Mouse (Mus musculus) kidney, adult 2 months (tissue): ENCODE data around the gene RPS10-NUDT3.

Source experiments
- CTCF ChIP-seq: fragments of 200-500 bp; conservative IDR thresholded peaks from 2 replicates; pipeline ENCODE4 v1.5.1; 2011; ENCODE audit warnings: low read depth, mild to moderate bottlenecking, control low read depth, low read length, moderate library complexity, mixed read lengths; ENCODE audit not compliant: insufficient read depth, insufficient read length
- POLR2A ChIP-seq: fragments of 200-500 bp; IDR thresholded peaks from one replicate; pipeline ENCODE4 v1.6.1; 2011; ENCODE audit warnings: low read depth, low read length, control low read depth

DNA sequence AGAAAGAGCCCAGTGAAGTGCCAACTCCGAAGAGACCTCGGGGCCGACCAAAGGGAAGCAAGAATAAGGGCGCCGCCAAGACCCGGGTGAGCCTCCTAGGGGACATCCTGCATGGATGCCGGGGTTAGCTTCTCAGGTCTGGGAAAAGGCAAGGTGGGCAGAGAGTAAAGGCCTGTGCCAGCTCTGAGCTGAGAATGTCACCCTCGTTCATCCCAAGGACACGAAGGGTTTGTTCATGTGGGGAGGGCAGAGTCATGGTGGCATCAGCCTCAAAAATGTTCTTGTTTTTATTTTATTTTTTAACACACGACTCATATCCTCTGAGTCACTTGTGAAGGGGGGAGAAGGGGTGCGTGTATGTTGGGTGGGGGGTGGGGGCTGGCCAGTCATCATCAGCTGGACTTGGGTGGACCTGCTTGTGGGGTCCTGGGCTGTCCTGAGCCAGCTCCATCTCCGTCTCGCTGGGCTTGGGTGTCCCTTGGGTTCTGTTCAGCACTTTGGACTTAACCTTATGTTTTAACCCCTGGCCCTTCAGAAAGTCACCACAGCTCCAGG lies 74.0 kb downstream of the RPS10-NUDT3 start:
- TF ChIP-seq CTCF, result no peak
- no peak for TF ChIP-seq POLR2A
